Mouse (Mus musculus): ENCODE results near the gene Mcf2l.

Gene Mcf2l

DNA sequence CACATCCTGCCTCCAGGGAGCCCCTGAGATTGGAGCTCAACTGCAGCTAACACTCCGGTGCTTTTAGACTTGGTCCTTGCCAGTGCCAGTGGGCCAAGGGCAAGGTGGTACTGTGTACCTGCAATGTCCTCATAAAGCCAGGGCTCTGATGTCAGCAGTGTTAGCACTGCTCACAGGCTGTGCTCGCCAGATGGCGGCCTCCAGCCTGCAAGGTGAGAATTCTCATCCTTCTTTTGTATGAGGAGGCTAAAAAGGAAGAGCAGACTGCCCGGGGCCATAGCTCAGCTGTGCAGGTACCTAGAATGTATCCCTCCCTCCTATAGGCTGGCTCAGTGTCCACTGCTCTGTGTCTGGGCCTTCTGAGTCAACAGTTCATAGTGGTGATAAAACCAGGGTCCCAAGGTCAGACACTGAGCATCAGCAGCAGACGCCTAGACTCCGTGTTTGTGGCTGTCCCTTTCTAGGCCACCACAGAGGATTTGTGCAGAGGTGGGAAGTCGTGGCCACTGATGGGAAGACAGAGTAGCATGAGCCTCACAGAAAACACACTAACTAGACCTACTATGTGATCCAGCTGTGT lies 77.5 kb downstream of the Mcf2l start:
- DNase-seq (ENCODE audit: low spot score in 2 of 2) = no peak

DNA sequence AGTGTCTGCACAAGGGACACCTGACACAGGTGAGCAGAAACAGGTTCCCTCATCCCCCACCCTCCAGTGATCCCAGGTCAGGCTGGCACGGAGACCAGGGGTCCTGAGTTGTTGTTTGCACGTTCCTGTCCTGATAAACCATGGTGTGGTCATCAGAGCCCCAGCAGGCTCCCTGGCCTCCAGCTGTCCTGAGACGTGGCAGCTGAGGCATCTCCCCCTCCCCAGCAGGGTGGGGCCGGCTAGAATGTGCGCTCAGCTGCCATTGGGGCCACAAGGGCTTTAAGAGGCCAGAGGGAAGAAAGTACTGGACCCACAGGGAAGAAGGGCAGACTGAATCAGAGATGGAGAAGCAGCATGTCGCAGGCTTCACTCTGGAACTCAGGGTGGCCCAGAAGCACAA lies 79.1 kb downstream of the Mcf2l start:
- no peak for DNase-seq (ENCODE audit: low spot score in 2 of 2)

DNA sequence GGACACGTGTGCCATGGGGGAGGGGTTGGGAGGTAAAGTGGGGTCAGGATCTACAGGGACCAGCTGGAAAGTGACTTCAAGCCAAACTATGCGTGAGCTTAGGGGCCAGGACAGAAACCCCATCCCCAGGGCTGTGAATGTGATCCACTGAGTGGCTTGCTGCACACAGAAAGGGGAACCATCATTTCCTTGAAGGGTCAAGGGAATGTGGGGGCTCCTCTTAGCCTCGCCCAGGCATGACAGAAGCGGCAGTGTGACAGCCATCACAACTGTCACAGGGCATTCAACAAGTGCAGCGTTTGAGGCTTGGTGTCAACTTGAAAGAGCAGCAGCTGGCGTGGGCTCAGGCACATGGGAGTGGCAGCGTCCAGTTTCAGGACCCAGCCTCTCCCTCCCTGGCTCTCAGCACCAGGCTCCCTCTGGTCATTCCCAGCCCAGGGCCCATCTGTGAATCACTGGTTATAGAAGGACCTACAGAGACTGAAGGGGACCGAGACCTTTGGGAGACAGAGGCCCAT lies 81.8 kb downstream of the Mcf2l start:
- no peak for DNase-seq (ENCODE audit: low spot score in 2 of 2)

DNA sequence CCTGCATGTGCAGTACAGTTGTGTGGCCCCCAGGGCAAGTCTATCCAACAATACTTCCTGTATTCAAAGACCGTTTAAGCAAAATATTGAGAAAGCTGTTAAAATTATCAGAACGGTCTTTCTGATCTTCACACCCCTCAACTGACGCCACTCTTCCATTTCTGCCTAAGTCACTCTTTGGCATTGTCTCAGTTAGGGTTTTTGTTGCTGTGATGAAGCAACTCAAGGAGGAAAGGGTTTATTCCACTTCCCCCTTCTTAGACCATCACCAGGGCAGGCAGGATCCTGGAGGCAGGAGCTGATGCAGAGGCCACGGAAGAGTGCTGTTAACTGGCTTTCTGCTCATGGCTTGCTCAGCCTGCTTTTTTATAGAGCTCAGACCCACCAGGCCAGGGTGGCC lies 82.3 kb downstream of the Mcf2l start:
- DNase-seq (ENCODE audit: low spot score in 2 of 2) = no peak

DNA sequence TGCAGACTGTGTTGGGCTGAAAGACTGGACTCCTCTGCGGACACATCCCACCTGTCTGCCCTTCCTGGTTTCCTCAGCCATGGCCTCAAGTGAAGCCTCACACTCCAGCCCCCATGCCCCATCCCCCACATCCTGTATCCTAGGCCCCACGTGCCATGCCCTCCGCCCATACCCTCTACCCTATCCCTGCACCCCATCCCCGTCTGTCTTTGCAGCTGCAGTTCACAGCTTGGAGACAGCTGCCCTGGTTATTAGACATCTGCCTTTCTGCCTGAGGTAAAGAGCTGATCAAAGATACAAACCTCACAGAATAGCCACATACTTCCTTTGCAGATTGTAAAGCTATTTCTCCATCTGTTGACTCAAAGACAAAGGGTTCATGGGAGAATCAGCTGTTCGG lies 83.3 kb downstream of the Mcf2l start:
- DNase-seq (ENCODE audit: low spot score in 2 of 2) = no peak

DNA sequence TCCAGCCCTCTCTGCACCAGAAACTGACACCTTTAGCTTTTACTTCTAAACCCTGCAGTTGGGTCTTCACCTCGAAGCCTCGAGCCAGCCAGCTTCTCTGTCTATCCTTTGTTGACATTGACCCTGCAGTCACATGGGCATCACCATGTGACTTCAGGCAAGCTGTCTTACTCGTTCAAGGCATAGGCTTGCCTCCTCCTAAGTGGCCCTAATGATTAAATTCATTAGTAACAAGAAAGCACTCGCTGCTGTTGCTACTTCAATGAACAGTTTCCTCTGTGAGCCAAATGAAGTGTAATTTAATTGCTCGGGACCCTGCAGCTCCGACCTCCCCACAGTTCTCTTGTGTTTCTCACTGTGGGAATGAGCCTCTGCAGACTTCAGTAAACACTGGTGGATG lies 83.8 kb downstream of the Mcf2l start:
- no peak for DNase-seq (ENCODE audit: low spot score in 2 of 2)

DNA sequence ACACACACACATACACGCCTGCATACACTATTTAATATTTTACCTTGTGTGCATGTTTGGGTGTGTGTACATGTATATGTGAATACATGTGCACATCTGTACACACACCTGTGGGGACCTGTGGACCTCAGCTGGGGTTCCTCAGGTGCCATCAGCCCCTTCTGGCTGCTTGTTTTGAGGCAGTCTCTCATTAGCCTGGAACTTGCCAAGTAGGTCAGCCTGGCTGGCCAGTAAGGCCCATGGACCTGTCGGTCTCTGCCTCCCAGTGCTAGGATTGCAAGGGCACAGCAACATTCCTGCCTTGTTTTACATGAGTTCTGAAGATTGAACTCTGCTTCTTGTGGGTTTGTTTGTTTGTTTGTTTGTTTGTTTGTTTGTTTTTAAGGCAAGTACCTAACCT lies 87.0 kb downstream of the Mcf2l start:
- no peak for DNase-seq (ENCODE audit: low spot score in 2 of 2)

DNA sequence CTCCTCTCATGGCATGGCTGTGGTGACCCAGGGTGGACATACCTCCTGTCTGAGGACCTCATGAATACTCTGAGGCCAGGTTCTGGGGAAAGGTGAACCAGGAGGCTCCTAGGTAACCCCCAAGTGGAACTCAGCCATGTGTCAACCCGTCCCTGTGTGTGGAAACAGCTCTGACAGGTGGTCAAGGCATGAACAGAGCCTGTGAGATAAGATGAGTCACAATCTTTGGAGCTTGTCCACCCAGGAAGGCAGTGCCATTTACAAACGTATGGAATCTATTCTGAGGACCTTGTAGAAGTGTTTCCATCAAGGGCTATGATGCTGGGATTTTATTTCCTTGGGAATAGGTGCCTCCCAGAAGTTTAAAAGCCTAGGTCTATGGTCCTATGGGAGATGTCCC lies 87.6 kb downstream of the Mcf2l start:
- no peak for DNase-seq (ENCODE audit: low spot score in 2 of 2)

DNA sequence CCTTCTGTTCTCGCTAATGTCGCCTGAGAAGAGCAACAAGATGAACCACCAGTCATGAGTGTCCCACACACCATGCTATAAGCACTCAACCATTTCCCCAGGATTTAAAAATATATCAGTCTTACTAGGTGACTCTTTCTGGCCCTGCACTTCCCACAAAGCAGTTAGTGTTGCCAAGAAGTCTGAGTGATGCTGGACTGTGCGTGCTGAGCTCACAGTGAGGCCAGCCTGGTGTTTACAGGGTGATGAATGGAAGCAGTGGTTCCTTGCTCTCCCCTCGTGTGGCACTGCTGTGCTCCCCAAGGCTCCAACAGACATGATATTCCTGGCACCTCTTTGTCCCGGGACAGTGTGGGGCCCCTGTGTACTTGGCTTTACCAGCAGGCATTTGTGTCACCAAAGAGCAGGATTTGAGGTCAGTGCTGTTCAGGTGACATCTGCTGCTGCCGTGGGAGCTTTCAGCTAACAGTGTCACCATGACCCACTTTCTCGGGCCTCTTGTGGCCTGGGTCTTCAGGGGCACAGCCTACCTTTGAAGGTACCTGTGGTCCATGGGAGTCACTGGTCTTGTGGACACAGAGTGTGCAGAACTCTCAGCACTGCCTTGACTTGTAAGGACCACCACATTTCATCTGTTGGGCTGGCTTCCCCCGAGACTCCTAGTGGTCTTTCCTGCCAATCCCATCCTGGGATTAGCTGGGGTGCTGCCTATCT lies 88.4 kb downstream of the Mcf2l start:
- no peak for DNase-seq (ENCODE audit: low spot score in 2 of 2)

DNA sequence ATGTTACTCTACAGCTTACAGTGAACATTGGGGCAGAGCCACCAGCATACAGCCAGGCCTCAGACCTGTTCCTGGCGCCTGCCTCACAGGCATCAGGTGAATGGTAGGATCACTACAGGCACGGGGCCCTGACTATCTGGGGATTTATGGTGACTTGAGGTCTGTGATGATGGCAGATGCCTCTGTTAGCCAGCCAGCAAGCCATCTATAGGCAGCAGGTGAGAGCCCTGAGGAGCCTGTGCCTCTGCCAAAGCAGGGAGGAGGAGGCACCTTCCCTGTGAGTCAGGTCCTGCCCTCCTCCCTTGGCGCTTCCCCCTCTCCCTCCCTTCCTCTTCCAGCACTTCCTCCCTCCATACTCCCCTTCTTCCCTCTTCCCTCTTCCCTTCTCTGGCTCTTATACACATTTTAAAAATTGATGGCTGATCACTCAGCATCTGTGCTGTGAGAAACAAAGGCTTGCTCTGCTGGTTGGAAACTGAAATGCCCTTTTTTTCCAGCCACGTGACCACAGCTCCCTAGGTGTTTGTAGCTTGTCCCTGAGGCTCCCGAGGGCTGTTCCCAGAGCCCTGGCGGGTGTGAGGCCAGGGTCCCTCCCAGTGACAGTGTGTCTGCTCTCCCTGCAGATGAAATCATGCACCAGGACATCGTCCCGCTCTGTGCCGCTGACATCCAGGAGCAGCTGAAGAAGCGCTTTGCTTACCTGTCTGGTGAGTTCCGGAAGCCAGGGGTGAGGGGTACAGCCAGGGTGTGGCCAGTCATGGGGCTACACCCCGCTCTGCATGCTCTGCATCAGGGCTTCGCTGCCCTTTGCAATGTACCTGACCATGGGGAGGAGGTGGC lies 89.2 kb downstream of the Mcf2l start:
- DNase-seq (ENCODE audit: low spot score in 2 of 2) = no peak

DNA sequence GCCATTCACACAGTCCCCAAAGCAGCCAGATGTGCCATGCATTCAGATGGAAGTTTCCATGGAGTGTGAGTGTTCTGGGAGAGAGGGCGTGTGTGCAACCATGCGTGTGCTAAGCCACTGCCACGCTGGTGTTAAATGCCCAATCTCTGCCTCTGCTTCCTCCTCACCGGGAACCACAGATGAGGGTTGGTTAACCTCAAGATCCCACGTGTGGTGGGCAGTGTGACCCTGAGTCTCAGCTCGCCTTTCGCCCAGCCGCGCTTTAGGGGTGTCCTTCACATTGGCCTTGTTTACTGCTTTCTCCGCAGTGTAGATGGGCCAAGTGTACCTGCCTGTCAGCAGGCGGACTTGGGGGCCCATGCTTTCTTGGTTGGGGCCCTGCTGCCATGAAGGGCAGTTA lies 102.7 kb downstream of the Mcf2l start:
- DNase-seq (ENCODE audit: low spot score in 2 of 2) = no peak

DNA sequence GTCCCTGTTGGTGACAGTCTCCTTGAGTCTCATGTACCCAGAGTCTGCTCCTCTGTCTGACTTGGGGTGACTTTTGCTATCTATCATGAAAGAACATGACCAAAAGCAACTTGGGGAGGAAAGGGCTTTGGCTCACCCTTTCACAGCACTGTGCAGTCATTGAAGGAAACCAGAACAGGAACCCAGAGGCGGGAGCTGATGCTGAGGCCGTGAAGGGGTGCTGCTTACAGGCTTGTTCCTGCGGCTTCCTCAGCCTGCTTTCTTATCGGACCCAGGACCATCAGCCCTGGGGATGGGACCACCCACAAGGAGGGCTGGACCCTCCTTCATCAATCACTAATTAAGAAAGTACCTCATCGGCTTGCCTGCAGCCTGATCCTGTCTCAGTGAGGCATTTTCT lies 103.1 kb downstream of the Mcf2l start:
- DNase-seq (ENCODE audit: low spot score in 2 of 2) = no peak

DNA sequence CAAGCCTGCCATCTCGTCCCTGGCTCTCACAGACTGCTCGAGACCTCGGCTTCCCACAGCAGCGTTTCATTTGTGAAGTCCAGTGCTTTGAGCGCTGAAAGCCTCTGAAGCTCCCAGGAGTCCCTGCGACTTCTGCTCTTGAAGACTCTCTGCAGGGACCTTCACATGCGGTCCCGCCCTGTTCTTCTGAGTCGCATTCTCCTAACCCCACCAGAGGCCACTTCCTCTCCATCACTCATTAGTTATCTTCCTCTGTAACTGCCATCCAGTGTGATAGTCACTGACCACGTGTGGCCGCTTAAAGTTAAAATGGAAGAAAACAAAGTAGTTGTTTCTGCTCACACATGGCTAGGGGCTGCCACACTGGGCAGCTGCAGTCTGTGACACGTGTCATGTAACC lies 103.7 kb downstream of the Mcf2l start:
- no peak for DNase-seq (ENCODE audit: low spot score in 2 of 2)

DNA sequence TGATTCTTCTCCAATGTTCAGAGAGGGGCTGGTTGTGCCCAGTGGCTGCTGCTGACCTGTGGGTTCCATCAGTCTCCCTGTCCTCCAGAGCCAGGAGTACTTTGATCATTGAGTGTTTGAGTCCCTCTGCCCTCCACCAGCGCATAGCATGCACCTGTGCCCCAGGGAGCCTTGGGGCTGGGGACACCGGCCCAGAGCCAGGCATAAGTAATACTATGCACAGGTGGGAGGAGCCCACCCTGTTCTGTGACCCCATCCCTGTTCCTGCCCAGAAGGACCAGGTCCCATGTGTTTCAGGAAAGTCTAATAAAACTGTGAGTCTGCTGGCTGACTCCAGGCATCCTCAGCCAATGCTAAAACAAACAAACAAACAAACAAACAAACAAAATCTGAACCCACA lies 104.7 kb downstream of the Mcf2l start:
- no peak for DNase-seq (ENCODE audit: low spot score in 2 of 2)

DNA sequence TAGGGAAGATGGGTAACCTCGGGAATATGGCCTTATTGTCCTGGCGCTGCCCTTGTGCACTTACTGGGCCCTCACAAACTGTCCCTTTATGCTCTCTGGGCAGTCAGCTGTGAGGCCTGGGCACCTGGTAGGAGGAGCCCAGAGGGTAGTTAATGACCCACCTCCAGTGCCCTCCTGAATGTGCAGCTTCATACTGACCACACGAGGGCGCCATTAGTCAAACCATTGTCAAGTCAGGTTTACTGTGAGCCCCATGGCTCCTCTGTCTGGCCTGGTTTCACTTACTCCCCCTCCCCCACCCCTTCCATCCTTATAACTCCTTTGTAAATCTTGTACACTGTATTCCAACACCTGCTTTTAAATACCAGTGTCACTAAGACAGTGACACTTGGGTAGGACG lies 105.1 kb downstream of the Mcf2l start:
- DNase-seq (ENCODE audit: low spot score in 2 of 2) = no peak

DNA sequence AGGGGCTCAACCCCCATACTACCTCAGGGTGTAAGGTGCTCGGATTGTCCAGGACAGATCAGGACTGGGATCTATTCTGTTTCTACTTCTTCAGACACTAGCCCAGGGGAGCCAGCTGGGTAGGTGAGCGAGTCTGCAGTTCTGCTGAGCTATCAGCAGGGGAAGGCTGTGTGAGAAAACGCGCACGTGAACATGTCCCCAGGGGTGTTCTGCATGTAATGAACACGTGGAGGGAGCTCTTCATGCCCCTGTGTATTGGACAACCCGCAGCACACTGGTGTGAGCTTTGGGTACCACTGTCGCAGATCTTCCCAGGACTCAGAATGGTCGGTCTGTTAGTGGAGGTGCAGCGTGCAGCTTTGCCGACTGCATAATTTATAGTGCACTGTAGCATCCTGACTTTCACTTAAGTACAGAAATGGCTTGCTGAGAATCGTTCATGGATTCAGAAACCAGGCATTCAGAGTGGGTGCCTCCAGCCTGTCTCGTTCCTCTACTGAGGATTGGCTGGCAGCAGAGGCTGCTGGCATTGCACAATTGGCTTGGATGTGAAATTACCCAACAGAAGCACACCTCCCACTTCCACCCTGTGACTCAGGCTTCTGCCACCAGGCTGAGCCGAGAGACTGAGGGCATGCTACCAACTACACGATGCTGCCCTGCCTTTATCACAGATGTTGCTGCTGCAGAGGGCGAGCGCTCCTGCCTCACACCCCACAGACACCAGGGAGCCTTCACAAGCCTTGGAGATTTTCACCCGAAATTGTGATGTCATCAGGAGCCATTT lies 110.3 kb downstream of the Mcf2l start:
- peak; percentile 74 to 81 for DNase-seq (ENCODE audit: low spot score in 2 of 2)

DNA sequence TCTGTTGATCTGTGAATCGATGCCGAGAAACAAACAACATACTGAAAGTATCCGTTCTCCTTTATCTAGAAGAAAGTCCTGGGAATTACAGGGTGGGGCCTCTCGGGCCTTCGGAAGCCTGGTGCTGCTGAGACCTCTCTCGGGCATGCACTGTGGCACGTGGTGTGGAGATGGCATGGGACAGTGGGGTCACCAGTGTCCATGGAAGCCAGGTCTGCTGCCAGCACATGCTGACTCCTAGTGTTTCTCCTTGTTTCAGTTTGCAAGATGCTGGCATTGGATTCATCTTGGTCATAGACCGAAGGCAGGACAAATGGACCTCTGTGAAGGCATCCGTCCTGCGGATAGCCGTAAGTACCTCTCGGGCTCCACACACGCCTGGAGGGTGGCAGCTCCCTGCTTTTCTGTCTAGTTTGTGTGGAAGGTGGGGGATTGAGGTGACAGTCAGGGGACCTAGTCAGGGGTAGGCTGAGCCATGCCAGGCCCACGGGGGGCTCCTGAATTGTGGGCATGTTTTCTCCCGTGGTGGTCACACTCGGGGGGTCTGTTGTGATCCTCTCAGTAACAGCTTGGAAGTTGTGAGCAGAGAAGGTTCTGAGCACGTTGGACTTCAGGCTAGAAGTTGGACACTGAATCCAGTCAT lies 111.1 kb downstream of the Mcf2l start:
- DNase-seq (ENCODE audit: low spot score in 2 of 2) = no peak

DNA sequence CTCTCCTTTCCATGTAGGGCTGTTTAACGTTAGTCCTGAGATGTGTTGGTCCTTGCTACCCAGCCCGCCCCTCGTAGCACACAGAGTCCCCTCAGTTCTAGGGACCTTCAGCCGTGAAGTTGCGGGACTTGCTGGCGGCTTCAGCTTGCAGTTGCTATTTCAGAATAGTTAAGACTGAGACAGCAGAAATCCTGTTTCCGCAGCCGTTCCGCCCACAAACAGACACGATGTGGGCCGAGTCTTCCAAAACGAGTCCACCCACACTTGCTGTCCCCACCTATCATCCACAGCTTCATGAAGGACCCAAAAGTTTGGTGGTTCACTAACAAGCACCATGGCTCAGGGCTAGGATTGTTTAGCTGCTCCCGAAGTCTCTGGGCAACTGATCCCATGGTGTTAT lies 111.7 kb downstream of the Mcf2l start:
- peak; percentile 50 to 53 for DNase-seq (ENCODE audit: low spot score in 2 of 2)

DNA sequence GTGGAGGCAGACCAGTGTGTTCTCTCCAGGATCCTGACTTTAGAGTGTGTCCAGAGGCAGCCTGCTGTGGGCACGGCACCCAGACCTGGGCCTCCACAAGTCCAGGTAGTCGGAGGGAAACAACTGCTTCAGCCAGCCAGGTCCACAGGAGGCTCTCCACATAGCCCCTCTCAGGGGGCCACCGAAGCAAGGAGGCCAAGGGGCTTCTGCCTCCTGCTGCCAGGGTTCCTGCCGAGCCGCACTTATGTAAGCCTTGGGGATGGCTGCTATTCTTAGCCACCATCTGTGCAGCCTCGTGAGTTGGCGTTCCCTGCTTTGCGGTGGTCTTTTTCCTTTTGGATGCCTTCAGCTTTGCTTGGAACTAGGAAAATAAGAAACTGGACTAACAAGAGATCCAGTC lies 114.0 kb downstream of the Mcf2l start:
- peak; percentile 57 to 72 for DNase-seq (ENCODE audit: low spot score in 2 of 2)

DNA sequence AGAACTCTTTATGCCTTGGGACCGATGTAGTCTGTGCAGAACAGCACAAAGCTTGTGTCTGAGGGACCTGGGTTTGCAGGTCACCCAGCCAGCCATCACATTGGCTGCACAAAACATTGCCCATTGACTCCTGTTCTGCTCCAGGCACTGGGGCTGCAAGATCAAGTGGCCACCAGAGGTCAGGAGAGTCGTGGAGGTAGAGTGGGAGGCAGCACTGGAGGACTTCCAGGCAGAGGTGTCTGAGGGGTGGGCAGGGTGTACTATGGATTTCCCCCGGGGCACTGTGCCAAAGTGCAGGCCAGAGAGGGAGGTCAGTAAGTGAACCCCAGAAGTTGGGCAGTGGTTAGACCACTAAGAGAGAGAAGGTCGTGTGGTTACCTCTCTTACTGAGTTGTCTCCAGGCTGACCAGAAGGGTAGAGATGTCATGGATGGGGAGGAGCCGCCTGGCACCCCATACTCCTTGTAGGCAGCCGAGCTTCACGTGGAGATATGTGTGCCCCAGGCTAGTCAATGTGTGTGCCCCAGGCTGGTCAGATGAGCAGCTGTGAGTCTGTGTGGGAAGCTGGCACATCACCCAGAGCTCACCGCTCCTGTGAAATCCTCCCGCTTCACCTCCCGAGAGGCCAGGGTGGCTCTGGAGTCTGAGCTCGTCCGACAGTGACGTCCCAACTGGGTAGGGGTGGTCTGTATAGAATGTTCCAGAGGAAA lies 115.3 kb downstream of the Mcf2l start:
- no peak for DNase-seq (ENCODE audit: low spot score in 2 of 2)

DNA sequence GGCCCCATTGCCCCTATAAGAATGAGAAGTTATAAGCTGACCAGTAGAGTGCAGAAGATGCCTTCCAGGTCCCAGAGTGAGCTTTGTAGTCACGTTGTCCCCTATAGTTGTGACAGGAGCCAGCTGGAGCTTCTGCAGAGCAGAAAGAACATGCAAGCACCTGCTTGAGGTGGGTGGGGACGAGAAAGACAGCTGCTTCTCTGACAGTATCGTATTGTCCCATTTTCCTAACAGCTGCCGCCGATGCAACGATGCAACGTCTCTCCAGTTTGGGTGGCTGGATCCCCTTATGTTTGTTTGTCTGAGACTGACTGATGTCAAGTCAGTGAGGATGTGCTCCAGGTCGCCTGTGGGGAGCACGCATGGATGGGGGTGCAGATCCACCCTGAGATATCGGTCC lies 117.8 kb downstream of the Mcf2l start:
- DNase-seq (ENCODE audit: low spot score in 2 of 2) = no peak
